Mouse (Mus musculus) adrenal gland (tissue): ENCODE results near the gene Cyp2d22.

ENCODE experiments used
- microRNA-seq, 2 experiments: library from miRNA; unstranded; fragments of <30 nt; microRNA quantifications; one replicate each; pipeline ENCODE4; 2019

The Cyp2d22 gene

Small RNA genes within 50 kb of the gene (microRNA-seq; reads per million reads assigned to microRNA genes)
- gene Gm25990 (0 reads per million in 2 experiments), gene Gm27331 (0 reads per million in 2 experiments), gene Mir7684 (0 reads per million in 2 experiments)
